Mouse (Mus musculus) embryonic facial prominence, embryonic 11.5 days (tissue): Measurements from ENCODE around the gene Rinl. TPM values are rescaled to one million over a fixed set of nuclear protein-coding genes. Genes with fewer than 3 reads are reported as not detected.

ENCODE experiments used
- ATAC-seq: fragments of 200-750 bp; cut with Nextera tagmentation; replicated peaks from 2 replicates; pipeline ENCODE4 v1.8.0; 2017; ENCODE audit warnings: low read depth; ENCODE audit not compliant: insufficient number of reproducible peaks, low FRiP score, low TSS enrichment
- DNase-seq: peaks from one replicate; pipeline ENCODE4 v3.0.0-alpha.2; 2015; ENCODE audit warnings: low spot score
- H3K27ac ChIP-seq: fragments of 300-500 bp; sonication (generic); replicated peaks from 2 replicates; pipeline ENCODE4 v1.5.1; 2014; ENCODE audit warnings: mild to moderate bottlenecking, low read depth, low read length, control low read depth
- H3K27me3 ChIP-seq: fragments of 300-500 bp; sonication (generic); 2 replicates; pipeline ENCODE4 v1.6.1; 2014; ENCODE audit warnings: mild to moderate bottlenecking, low read length, moderate library complexity, mixed read lengths; ENCODE audit not compliant: control insufficient read depth, insufficient read depth
- H3K36me3 ChIP-seq: fragments of 300-500 bp; sonication (generic); replicated peaks from 2 replicates; pipeline ENCODE4 v1.6.1; 2014; ENCODE audit warnings: low read depth, mild to moderate bottlenecking, low read length, moderate library complexity, mixed read lengths; ENCODE audit not compliant: control insufficient read depth, insufficient read depth
- H3K4me1 ChIP-seq: fragments of 300-500 bp; sonication (generic); 2 replicates; pipeline ENCODE4 v1.6.1; 2014; ENCODE audit warnings: low read length, mixed read lengths; ENCODE audit not compliant: control insufficient read depth, insufficient read depth
- H3K4me2 ChIP-seq: fragments of 300-500 bp; sonication (generic); 2 replicates; pipeline ENCODE4 v1.6.1; 2014; ENCODE audit warnings: low read depth, mild to moderate bottlenecking, control low read depth, low read length, moderate library complexity
- H3K4me3 ChIP-seq: fragments of 300-500 bp; sonication (generic); 2 replicates; pipeline ENCODE4 v1.5.1; 2014; ENCODE audit warnings: low read depth, low read length, control low read depth
- H3K9ac ChIP-seq: fragments of 300-500 bp; sonication (generic); replicated peaks from 2 replicates; pipeline ENCODE4 v1.6.1; 2014; ENCODE audit warnings: mild to moderate bottlenecking, control low read depth, low read length
- H3K9me3 ChIP-seq: fragments of 300-500 bp; sonication (generic); replicated peaks from 2 replicates; pipeline ENCODE4 v1.6.1; 2016; ENCODE audit warnings: mild to moderate bottlenecking, low read length, inconsistent platforms, mixed read lengths; ENCODE audit not compliant: control insufficient read depth
- WGBS: fragments of 180-500 bp; shearing (Covaris S2); extraction: QIAGEN DNeasy Blood & Tissue Kit; methylation state at CpG from one replicate; pipeline ENCODE4 v1.1.7; 2014; 5-methylcytosine and 5-hydroxymethylcytosine counted together
- polyA plus RNA-seq: library from polyadenylated mRNA; unstranded; fragments of >200 nt; fragmentation: Nextera tagmentation; extraction: Ambion mirVana; gene quantifications from 2 replicates; pipeline ENCODE4 v1.2.1, GENCODE M21; 2014

The Rinl gene
- 2.3 and 3.2 TPM in 2 replicates for polyA plus RNA-seq

DNA sequence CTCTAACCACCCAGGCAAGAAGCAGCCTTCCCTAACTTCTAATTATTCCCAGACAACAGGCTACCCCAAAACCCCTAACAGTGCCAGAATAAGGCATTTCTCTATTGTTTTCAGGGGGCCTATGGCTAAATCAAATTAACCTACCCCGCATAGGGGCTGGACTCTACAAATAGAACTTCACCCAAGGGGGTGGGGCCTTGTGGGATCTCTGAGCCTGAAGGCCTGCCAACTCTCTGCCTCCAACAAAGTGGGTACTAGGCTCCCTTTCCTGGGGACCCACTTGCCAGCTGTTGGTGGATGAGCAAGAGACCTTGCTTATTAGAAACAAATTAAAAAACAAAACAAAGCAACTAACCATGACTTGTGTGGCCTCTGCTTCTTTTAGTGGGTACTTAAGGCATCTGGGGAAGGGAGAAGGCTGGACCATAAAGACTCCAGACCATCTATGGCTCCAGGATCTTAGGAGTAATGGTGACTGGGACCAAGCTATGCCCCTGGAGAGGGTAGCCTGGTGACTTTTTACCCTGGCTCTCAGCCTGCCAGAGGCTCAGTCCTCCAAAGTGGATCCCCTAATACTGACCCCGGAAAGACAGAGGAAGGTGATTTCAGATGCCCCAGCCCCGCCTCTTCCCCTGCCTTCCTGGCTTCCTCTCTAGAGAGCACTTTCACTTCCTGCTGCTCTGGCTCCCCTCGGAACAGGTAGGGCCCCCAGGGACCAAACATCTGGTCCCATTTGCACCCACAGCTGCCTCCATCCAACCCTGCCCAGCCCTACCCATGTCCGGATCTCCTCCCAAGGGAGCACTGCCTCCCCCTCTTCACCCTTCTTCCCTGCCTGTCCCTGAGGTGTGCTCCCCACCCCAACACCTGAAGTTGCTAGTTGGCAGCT is at the start of gene Rinl:
TSS of gene Rinl (plus strand) at position 663 of the 889 bp plus-strand sequence.
- no peak within 1 kb of the TSS for H3K4me3 ChIP-seq
- DNase-seq, result no peak
- no peak within 1 kb of the TSS for H3K4me2 ChIP-seq
- no peaks in the 10 kb centered on the region for H3K27me3 ChIP-seq
- no peaks in the 10 kb centered on the region for H3K36me3 ChIP-seq
- H3K9ac ChIP-seq, result no peak within 1 kb of the TSS
- no peaks in the 10 kb centered on the region for H3K9me3 ChIP-seq
- peaks cover 4% of the 10 kb centered on the region; the same call in 1 of the 2 replicates for H3K4me1 ChIP-seq
- 55% methylated on average over 5 of the region's 5 CpGs for WGBS
- no peak for ATAC-seq
- peak within 1 kb of the TSS; percentile 9 for H3K27ac ChIP-seq

DNA sequence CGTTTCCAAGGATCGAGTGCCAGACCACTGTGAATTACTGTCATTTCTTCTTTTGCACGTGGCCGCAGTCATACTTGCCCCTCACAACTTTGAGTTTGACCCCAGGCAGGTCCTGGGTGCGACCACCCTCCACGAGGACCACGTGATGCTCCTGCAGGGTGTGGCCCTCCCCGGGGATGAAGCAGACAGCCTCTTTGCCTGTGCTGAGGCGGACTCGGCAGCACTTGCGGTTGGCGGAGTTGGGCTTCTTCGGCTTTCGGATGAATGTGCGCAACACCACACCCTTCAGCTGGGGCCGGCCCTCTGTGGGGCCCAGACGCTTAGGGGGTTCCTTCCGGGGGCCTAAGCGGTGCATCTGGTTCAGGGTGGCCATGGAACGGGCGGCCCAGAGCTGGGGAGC is 48.9 kb upstream of the Rinl start:
- no peak for DNase-seq
- Histone ChIP-seq H3K9ac (no peak overlapping the region), H3K4me2 (no peak overlapping the region), H3K9me3 (no peaks in the 10 kb centered on the region), H3K27me3 (no peaks in the 10 kb centered on the region), H3K4me1 (peaks cover 4% of the 10 kb centered on the region), H3K36me3 (no peaks in the 10 kb centered on the region; the same call in none of the 2 replicates), H3K27ac (no peak overlapping the region), H3K4me3 (no peak overlapping the region)
- 95% methylated on average over 21 of the region's 21 CpGs for WGBS
- ATAC-seq, result no peak

DNA sequence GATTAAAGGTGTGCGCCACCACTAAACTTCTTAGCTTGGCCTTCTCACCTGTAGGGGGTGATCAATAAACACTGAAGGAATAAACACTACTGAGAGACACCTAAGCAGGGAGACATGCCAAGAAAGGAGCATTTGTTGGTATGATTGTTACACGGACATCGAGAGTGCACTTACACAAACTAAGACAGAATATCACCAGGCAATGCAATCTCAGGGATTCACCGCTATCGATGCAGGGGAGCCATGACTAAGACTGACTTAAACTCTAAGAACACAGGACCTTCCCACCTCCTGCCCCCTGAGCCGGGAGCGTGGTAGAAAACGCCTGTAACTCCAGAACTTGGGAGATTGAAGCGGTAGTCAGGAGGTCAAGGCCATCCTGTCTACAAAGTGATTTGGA is 47.8 kb upstream of the Rinl start:
- no peak overlapping the region for H3K27ac ChIP-seq
- H3K4me2 ChIP-seq, result peak overlapping the region; percentile 78
- no peaks in the 10 kb centered on the region for H3K27me3 ChIP-seq
- H3K36me3 ChIP-seq, result no peaks in the 10 kb centered on the region; the same call in none of the 2 replicates
- H3K4me3 ChIP-seq, result peak overlapping the region; percentile 73
- peaks cover 4% of the 10 kb centered on the region for H3K4me1 ChIP-seq
- H3K9ac ChIP-seq, result peak overlapping the region; percentile 76
- DNase-seq, result no peak
- ATAC-seq, result no peak
- H3K9me3 ChIP-seq, result no peaks in the 10 kb centered on the region
- 41% methylated on average over 9 of the region's 9 CpGs for WGBS

GRCm38 (mm10) chr7:28741368-28741708 is 47.4 kb upstream of the Rinl start:
- Histone ChIP-seq H3K36me3 (no peaks in the 10 kb centered on the region; the same call in none of the 2 replicates), H3K9me3 (no peaks in the 10 kb centered on the region), H3K4me3 (peak overlapping the region; percentile 73), H3K4me2 (peak overlapping the region; percentile 78), H3K27me3 (no peaks in the 10 kb centered on the region), H3K9ac (peak overlapping the region; percentile 76), H3K4me1 (peaks cover 4% of the 10 kb centered on the region), H3K27ac (peak overlapping the region; percentile 47; the same call in 1 of the 2 replicates)
- under 1% methylated on average over 13 of the region's 13 CpGs for WGBS
- DNase-seq, result no peak
- ATAC-seq, result no peak

DNA sequence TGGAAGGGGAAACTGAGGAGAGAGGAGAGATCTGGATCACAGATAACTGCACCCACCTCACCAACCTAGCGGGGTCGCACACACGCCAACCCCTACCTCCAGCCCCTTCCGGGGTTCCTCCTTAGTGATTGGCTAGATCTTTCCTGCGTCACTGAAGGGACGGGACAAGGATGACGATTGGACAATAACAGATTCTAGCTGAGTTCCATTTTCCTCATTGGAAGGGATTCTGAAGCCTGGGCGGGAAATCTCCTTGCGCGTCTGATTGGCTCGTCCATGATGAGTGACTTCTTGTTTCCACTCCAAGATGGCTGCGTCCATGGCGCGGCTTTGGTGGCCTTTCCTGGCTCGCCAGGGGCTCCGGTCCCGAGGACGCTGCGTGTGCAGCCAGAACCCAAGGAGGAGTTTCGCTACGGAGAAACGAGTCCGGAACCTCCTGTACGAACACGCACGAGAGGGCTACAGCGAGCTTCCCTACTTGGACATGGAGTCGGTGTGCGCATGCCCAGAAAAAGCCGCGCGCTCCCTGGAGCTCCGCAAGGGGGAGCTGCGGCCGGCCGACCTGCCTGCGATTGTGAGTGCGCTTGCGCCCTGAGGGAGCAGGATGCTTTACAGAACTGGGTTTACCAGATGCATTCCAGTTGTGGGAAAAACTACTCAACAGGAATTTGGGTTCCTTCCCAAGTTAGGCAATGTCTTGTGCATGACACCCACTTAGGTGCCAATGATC is 46.9 kb upstream of the Rinl start, which contains the start of the genes Mrps12 and Sars2:
TSS of gene Mrps12 (minus strand) at position 112 of the 730 bp plus-strand sequence.
TSS of gene Sars2 (plus strand) at position 284 of the 730 bp plus-strand sequence.
- WGBS, result 0% methylated on average over 39 of the region's 39 CpGs
- no peaks in the 10 kb centered on the region; the same call in 1 of the 2 replicates for H3K36me3 ChIP-seq

GRCm38 (mm10) chr7:28749935-28750334 is 38.8 kb upstream of the Rinl start:
- Histone ChIP-seq H3K4me2 (no peak overlapping the region), H3K9me3 (no peaks in the 10 kb centered on the region), H3K36me3 (peaks cover 2% of the 10 kb centered on the region), H3K9ac (no peak overlapping the region), H3K27ac (no peak overlapping the region), H3K4me3 (no peak overlapping the region), H3K4me1 (0 out of 2 replicates have a peak, but pooled peaks cover 2% of the 10 kb centered on the region), H3K27me3 (no peaks in the 10 kb centered on the region)
- 91% methylated on average over 7 of the region's 7 CpGs for WGBS
- 0 out of 2 replicates have a peak, but pooled peaks have one; percentile 10 for ATAC-seq
- DNase-seq, result no peak

More for the DNA sequence above, 46.9 kb upstream of the Rinl start, which contains the start of the genes Mrps12 and Sars2:
- H3K9ac ChIP-seq, result peak within 1 kb of the TSS; percentile 81
- H3K4me2 ChIP-seq, result peak within 1 kb of the TSS; percentile 78
- peak within 1 kb of the TSS; percentile 73 for H3K4me3 ChIP-seq
- peak within 1 kb of the TSS; percentile 47; the same call in 1 of the 2 replicates for H3K27ac ChIP-seq
- H3K27me3 ChIP-seq, result no peaks in the 10 kb centered on the region
- H3K4me1 ChIP-seq, result peaks cover 4% of the 10 kb centered on the region
- DNase-seq, result peak; percentile 99
- no peaks in the 10 kb centered on the region for H3K9me3 ChIP-seq
- ATAC-seq, result peak; percentile 97

DNA sequence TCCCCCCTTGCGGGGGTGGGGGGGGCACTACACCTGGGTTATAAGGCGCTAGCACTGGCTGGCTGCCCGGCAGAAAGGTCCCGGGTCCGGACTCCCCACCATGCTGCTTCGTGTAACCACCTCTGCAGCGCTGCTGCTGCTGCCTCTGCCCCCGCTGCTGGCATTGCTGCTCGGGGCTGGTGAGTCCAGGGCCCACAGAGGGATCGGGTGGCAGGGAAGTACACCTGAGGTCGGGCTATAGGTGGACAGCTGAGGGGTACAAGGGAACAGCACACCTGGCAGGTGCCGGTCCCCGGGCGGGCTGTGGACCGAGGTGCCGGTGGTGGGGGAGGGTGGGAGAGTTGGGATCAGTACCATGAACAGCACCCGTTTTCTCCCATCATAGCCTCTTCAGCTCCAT is 32.7 kb upstream of the Rinl start, which contains the start of gene Ccer2:
TSS of gene Ccer2 (plus strand) at position 96 of the 400 bp plus-strand sequence.
- Histone ChIP-seq H3K9me3 (no peaks in the 10 kb centered on the region), H3K36me3 (peaks cover 3% of the 10 kb centered on the region), H3K27ac (no peak within 1 kb of the TSS), H3K27me3 (peaks cover 5% of the 10 kb centered on the region; the same call in 1 of the 2 replicates), H3K4me3 (no peak within 1 kb of the TSS), H3K9ac (0 out of 2 replicates have a peak within 1 kb of the TSS, but pooled peaks have one; percentile 22), H3K4me1 (no peaks in the 10 kb centered on the region), H3K4me2 (no peak within 1 kb of the TSS)
- ATAC-seq (no peak), DNase-seq (peak; percentile 42)
- WGBS, result 4% methylated on average over 17 of the region's 17 CpGs
